Mouse (Mus musculus): ENCODE results near the gene Gm20831. TPM values are rescaled to one million over a fixed set of nuclear protein-coding genes. Genes with fewer than 3 reads are reported as not detected.
"Not testable (repeated sequence)": the region's sequence is repeated elsewhere in the genome, so short reads cannot be mapped to it uniquely, and the experiment has no call there.

Gm20831 gene
- polyA plus RNA-seq (2015; fragmentation: Nextera tagmentation; extraction: Ambion mirVana): not detected in 2 replicates

DNA sequence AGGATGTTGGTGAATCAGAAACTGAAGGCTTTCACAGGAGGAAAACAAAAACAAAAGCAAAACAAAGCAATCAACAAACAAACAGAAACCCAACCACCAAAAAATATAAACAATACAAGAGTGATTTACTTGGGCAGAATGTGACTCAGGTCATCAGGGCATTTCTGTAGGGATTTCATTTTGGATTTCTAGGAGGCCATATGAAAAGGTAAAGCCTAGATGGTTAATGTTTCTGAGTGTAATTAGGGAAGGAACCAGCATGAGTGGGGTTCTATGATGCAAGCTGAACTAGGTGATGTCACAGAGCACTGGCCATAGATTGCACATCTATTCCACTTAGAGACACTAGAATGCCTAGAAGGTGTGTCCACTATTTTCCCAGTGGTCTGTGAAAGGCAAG, at the start of gene Gm20831, which contains the start of gene Gm20772:
Gene Gm20831, plus strand, starts transcription at position 301 of the 400 bp plus-strand sequence.
Gene Gm20772, plus strand, starts transcription at position 301 of the 400 bp plus-strand sequence.
- not testable (repeated sequence) for H3K27ac ChIP-seq; H3K27me3 ChIP-seq; H3K9me3 ChIP-seq; H3K9ac ChIP-seq; H3K4me2 ChIP-seq; H3K36me3 ChIP-seq; ATAC-seq (ENCODE audit: insufficient number of reproducible peaks, insufficient read depth, low FRiP score, low TSS enrichment, low read depth); H3K4me1 ChIP-seq; H3K4me3 ChIP-seq

DNA sequence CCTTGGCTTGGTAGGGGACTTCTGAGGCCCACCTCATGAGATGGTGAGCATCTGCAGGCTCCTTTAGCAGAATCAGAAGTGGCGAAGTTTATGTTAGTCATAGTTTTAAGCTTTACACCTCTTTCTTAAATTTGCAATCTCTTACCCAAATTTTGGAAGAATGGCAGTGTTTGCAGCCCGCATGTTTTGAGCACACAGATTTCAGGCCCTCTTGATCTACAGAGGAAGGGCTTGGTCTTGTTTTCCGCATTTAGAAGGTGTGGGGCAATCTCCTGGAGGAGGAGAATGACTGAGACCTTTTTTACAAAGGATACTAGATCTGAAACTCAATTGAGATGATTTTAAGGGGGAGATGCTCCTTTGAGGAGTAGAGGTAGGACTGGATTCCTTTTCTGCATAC, 28.4 kb upstream of the Gm20831 start, which contains the start of gene Gm21904:
Gene Gm21904, minus strand, starts transcription at position 101 of the 400 bp plus-strand sequence.
- H3K27ac ChIP-seq; H3K9me3 ChIP-seq; H3K4me1 ChIP-seq; H3K36me3 ChIP-seq; H3K27me3 ChIP-seq; ATAC-seq (ENCODE audit: insufficient number of reproducible peaks, insufficient read depth, low FRiP score, low TSS enrichment, low read depth); H3K4me2 ChIP-seq; H3K9ac ChIP-seq; H3K4me3 ChIP-seq: not testable (repeated sequence)
- no CpG with 5 or more reads among the region's 3 CpGs for WGBS

DNA sequence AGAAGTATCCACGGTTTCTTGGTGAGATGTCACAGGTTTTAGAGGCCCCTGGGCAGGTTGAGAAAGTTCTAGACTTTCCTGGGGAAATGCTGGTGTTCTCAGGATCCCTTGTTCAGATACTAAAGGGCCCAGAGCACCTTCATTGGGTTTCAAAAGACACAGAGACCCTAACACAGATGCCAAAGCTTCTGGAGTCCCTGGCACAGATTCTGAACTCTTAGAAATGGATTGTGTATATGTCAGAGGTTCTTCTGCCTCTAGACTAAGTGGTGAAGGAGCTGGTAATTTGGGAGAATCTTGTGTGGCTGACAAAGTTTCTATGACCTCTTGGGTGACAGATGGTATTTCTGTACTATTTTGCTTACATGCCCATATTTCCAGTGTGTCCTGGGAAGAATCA, 62.7 kb downstream of the Gm20831 start, which contains the start of gene Srsy:
Gene Srsy, minus strand, starts transcription at position 101 of the 400 bp plus-strand sequence.
- not testable (repeated sequence) for H3K4me3 ChIP-seq; H3K36me3 ChIP-seq; ATAC-seq (ENCODE audit: insufficient number of reproducible peaks, insufficient read depth, low FRiP score, low TSS enrichment, low read depth); H3K4me2 ChIP-seq; H3K9ac ChIP-seq; H3K9me3 ChIP-seq; H3K27me3 ChIP-seq; H3K27ac ChIP-seq; H3K4me1 ChIP-seq
- WGBS: no CpG with 5 or more reads among the region's 1 CpGs

Other genes starting within 250 kb of the Gm20831 start
- not detected in 2 replicates for gene Gm21904, start 28.5 kb upstream of the Gm20831 start, polyA plus RNA-seq (2015; fragmentation: Nextera tagmentation; extraction: Ambion mirVana)
- not detected in 2 replicates for gene Gm20772, start within 50 bp of the Gm20831 start, polyA plus RNA-seq (2015; fragmentation: Nextera tagmentation; extraction: Ambion mirVana)
- gene Srsy, start 62.6 kb downstream of the Gm20831 start, polyA plus RNA-seq (2015; fragmentation: Nextera tagmentation; extraction: Ambion mirVana): not detected in 2 replicates
- gene Gm21764, start 187.1 kb downstream of the Gm20831 start, polyA plus RNA-seq (2015; fragmentation: Nextera tagmentation; extraction: Ambion mirVana): not detected in 2 replicates
- gene Ssty1, start 214.4 kb downstream of the Gm20831 start, polyA plus RNA-seq (2015; fragmentation: Nextera tagmentation; extraction: Ambion mirVana): not detected in 2 replicates